Mouse (Mus musculus) cerebellum, postnatal 4 days (tissue): Measurements from ENCODE around the gene Gm5105.
A peak's percentile ranks its signal among the peaks of the same experiment; 100 is the strongest.

Experiments used
- DNase-seq, 2 experiments: peaks; one replicate each; pipeline ENCODE4 v3.0.0; 2022; ENCODE audit warnings: low spot score in 2 of 2, mixed read lengths in 1 of 2

The Gm5105 gene

GRCm38 (mm10) chr3:138067288-138067687 lies at the start of gene Gm5105:
TSS of gene Gm5105 (minus strand) at chr3:138067388.
- no peak for DNase-seq

DNA sequence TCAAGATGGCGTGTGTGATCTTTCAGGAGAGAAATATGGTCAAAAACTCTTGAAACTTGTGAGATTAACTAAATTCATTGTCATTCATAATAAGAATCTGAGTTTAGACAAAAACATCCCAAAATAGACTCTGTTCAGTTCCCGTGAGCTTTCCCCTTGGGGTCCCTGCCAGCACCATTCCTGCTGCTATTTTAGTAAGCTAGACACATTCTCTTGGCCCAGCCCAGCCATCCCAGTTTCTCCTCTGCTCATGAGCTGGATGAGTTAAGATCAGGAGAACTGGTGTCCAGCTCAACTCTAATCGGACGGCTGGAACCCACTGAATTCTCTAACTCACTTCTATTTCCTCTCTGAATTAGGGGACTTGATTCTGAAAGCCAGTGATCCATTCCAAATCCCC lies 49.7 kb upstream of the Gm5105 start:
- no peak for DNase-seq

DNA sequence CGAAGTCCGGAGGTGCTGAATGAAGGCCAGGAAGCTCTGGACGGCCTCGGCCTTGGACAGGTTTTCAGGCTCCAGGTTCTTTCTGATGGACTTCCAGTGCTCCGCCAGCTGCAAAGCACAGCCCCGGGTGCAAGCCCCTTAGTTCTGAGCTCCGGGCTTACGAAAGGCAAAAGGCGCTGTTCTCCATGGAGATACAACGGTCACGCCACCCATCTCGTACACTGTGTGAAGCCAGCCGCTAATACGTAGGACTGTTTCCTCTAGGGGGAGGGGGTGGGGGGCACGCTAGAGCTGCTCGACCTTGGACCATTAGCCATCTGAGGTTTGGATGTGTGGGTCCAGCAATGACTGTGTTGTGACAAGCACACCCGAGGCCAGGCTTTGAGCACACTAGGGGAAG lies 46.9 kb upstream of the Gm5105 start:
- DNase-seq, result no peak

DNA sequence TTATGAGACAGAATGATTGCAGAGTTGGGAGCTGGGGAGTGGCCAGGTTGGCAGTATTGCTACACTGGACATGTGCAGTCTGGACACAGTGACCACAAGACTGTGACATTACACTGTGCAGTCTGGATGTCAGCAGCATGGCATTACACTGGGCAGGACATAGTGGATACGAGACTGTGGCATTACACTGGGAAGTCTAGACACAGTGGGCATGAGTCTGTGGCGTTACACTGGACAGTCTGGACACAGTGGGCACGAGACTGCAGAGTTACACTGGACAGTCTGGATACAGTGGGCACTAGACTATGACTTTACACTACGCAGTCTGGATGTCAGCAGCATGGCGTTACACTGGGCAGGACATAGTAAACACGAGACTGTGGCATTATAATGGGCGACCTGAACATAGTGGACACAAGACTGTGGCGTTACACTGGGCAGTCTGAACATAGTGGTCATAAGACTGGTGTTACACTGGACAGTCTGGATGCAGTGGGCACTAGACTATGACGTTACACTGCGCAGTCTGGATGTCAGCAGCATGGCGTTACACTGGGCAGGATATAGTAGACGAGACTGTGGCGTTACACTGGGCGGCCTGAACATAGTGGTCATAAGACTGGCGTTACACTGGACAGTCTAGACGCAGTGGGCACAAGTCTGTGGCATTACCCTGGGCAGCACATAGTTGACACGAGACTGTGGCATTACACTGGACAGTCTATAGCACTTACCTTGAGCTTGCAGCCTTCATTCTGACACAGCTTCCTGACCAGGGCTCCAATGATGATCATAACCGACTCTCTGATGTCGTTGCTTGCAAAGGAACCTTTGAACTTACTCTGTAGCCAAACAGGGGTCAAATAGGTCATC lies 44.0 kb upstream of the Gm5105 start:
- no peak for DNase-seq

DNA sequence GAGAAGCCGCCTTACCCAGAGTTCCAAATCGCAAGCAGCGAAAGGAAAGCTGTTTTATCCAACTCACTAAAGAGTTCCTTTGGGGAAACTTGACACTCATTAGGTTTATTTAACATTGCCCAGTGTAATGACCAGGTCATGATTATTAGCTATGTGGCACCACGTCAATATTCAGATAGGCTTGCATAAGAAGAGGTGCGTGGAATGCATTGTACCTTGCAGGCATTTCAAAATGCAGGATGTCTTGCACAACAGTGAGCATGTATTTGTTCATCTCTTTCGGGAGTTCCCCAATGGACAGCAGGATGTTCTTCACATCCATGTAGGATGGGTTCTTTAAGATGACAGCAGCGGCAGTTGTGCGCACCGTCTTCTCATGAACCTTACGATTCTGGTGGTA lies 39.7 kb upstream of the Gm5105 start:
- no peak for DNase-seq

DNA sequence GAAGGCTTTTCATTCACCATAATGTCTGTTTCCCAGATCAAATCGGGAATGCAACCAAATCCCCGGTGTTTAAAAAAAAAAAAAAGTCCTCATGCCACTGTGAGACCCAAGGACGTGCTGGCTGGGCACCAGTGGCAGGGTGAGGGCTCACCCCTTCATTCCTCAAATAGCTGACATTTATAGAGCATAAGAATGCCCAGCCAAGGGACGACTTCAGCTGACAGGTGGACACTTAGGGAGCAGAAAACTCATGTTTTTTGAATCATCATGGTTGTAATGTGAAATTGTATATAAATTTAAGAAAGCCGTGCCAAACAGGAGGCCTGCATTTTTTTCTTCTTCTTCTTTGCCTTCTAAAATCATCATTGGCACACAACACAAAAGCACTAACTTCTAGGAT lies 37.9 kb upstream of the Gm5105 start:
- no peak for DNase-seq

- no peak for DNase-seq
Measured at GRCm38 (mm10) chr3:138103690-138104089, 36.5 kb upstream of the Gm5105 start.

DNA sequence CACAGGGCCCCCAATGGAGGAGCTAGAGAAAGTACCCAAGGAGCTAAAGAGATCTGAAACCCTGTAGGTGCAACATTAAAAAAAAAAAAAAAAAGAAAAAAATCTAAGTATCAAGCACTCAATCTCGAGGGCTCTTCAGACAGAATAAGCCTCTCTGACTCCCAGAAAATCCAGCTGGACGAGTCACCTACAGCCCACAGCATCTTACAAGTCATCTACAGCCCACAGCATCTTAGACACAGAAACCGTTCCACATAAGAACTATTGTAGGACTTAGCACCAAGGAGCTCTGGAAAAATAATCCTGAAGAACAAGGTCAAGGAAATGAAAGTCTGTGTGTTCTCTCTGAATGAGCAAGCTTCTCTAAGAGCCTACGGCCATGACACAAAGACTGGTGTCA lies 34.7 kb upstream of the Gm5105 start:
- DNase-seq, result no peak

GRCm38 (mm10) chr3:138097718-138098117 lies 30.5 kb upstream of the Gm5105 start:
- no peak for DNase-seq

DNA sequence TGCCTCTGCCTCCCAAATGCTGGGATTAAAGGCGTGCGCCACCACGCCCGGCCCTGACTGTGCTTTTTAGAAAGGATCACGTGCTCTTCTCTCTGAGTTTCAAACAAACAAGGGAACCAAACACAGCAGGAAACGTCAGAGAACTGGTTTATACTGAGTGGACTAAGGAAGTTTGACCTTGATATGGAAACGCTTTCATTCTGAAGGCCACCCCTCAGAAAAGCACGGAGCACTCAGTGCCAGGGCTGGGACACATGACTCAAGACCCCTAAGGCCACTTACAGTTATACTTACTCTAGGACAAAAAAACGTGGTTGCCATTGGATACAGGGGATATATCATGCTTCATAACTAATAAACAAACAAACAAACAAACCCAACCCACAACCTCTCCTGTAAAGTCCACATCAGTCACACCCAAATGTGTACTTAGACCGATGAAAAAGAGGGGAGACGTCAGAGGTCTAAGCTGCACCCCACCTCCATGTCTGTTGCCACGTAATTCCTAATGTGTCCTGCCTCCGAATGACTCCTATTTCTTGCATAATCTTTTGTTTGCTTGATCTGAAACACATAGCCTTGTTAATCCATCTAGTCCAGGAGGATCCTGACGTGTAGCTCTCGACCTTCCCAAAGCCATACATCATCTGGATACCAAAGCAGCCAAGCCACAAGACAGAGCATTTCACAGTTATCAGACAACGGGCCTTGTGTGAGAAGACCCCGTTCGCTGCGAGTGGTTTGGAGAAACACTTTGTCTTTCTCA lies 29.3 kb upstream of the Gm5105 start:
- DNase-seq, result no peak

DNA sequence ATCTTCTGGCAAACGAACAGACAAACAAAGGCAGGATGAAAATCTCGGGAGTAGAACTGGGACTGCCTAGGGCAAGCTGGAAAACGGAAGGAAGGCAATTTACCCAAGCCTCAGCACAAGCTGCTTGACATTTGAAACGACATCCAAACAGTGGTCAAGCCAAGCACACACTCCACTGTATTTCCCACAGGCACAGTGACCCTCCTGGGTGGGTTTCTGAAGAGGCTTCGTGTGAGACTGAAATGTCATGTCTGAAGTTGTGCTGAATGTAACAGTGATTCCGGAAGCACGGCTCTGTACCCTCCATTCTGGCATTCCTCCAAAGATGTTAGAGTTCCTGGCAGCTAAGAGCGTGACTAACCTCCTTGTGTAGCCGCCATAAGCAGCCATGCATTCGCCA lies 28.5 kb upstream of the Gm5105 start:
- DNase-seq, result peak in 1 of 2 experiments; percentile 44

GRCm38 (mm10) chr3:138095301-138095700 lies 28.1 kb upstream of the Gm5105 start:
- no peak for DNase-seq

DNA sequence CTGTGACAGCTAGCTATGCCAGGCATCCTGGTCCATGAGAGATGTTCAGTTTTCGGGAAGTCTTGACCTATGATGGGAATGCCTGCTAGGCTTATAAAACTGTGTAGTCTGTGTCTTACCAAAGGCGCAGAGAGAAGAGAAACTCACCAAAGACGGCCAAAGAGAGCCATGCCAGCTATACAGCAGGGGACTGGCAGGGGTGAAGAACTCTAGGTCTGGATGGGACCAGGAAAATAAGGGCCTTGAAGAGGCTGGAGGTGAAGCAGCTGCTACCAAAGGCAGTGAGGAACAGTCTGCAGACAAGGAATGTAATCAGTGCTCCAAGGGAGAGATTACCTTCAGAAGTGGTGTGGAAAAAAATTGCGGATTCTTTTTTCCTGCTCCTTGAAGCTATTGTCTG lies 16.7 kb upstream of the Gm5105 start:
- no peak for DNase-seq

DNA sequence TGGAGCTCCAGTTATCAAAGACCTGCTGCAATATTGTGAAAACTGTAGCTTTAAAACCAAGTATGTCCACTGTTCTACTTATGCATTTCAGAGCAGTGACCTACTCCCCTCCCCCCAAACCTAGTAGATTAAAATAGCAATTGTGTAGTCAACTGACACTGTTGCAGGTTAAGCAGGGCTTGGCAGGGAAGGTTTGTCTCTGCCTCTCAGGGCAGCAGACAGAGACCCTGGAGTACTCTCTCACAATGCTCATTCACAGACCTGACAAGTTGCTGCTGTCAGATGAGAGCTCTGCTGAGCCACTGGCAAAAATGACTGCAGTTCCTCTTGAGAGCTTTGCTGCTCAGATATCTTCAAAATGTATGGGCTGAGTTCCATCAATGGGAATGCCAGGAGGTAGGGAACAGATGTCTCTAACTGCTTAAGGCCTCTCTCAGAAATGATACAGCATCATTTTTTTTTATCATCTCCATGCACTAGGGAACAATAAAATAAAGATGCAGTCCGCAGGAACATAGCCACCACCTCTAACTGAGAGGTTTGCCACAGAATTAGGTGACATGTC lies 16.0 kb upstream of the Gm5105 start:
- DNase-seq, result no peak

GRCm38 (mm10) chr3:138078701-138079100 lies 11.5 kb upstream of the Gm5105 start:
- DNase-seq, result no peak

- DNase-seq, result no peak
Measured at GRCm38 (mm10) chr3:138077476-138078340, 10.5 kb upstream of the Gm5105 start.

DNA sequence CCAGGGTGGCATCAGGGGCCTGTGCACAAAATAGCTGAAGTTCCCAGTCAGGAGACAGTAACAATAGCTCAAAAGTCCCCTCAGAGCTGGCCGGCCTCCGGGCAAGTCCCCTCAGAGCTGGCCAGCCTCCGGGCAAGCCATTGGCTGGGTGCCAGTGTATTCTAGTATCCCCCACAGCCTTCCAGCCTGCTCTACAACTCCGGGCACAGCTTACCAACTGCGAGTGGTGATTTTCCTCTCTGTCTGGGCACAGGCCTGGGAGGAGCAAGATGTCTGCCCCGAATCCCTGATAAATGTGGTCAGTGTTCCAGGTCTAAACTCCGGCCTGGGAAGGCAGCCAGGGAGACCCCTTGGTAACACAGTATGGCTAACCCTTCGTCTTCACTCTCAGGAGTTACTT lies 8.0 kb upstream of the Gm5105 start:
- DNase-seq, result peak in 1 of 2 experiments; percentile 71

DNA sequence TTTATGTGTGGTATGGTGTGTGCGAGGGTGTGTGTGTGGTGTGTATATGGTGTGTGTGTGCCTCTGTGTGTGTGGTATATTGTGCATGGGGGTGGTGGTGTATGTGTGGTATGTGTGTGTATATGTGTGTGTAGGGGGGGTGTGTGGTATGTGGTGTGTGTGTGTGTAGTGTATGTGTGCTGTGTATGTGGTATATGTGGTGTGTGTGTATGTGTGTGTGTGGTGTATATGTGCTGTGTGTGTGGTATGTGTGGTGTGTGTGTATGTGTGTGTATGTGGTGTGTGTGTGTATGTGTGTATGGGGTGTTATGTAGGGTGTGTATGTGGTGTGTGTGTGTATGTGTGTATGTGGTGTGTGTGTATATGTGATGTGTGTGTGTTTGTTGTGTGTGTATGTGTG lies 7.0 kb upstream of the Gm5105 start:
- no peak for DNase-seq

GRCm38 (mm10) chr3:138071476-138072073 lies 4.4 kb upstream of the Gm5105 start:
- DNase-seq, result no peak

- DNase-seq, result no peak
Measured at GRCm38 (mm10) chr3:138071004-138071403, 3.8 kb upstream of the Gm5105 start.

- no peak for DNase-seq
Measured at GRCm38 (mm10) chr3:138069756-138070511, 2.7 kb upstream of the Gm5105 start.
